Mouse (Mus musculus) limb, embryonic 10.5 days (tissue): ENCODE measurements at regions not wholly inside any gene's neighbourhood (a gene's known extent, or its start where the extent isn't known, plus 50 kb on each side); places are given as distances from the start of the nearest gene placed in this dataset.

Source experiments
- DNase-seq: peaks from one replicate; pipeline ENCODE4 v3.0.0-alpha.2; 2017; ENCODE audit warnings: low spot score
- H3K27ac ChIP-seq: fragments of 300-500 bp; sonication (generic); 2 replicates; pipeline ENCODE4 v1.5.1; 2016; ENCODE audit warnings: mild to moderate bottlenecking
- H3K27me3 ChIP-seq: fragments of 300-500 bp; sonication (generic); 2 replicates; pipeline ENCODE4 v1.6.1; 2016; ENCODE audit warnings: low read depth, mild to moderate bottlenecking; ENCODE audit not compliant: poor library complexity, severe bottlenecking
- H3K36me3 ChIP-seq: fragments of 300-500 bp; sonication (generic); 2 replicates; pipeline ENCODE4 v1.6.1; 2016; ENCODE audit warnings: mild to moderate bottlenecking, moderate library complexity
- H3K4me1 ChIP-seq: fragments of 300-500 bp; sonication (generic); 2 replicates; pipeline ENCODE4 v1.6.1; 2016
- H3K4me3 ChIP-seq: fragments of 300-500 bp; sonication (generic); 2 replicates; pipeline ENCODE4 v1.5.1; 2016; ENCODE audit warnings: mild to moderate bottlenecking, moderate library complexity
- H3K9me3 ChIP-seq: fragments of 300-500 bp; sonication (generic); replicated peaks from 2 replicates; pipeline ENCODE4 v1.6.1; 2016; ENCODE audit warnings: mild to moderate bottlenecking
- WGBS: fragments of 180-500 bp; shearing (Covaris S2); methylation state at CpG from one replicate; pipeline ENCODE4 v1.1.7; 2016; 5-methylcytosine and 5-hydroxymethylcytosine counted together

GRCm38 (mm10) chr1:186572651-186573050, 133.1 kb downstream of the Tgfb2 start:
- no peak overlapping the region for H3K27ac ChIP-seq
- WGBS: 89% methylated on average over 8 of the region's 8 CpGs
- no peaks in the 10 kb centered on the region for H3K27me3 ChIP-seq
- H3K4me3 ChIP-seq: no peak overlapping the region
- H3K9me3 ChIP-seq: no peaks in the 10 kb centered on the region
- H3K4me1 ChIP-seq: peaks cover 2% of the 10 kb centered on the region; the same call in 1 of the 2 replicates
- DNase-seq: no peak
- H3K36me3 ChIP-seq: no peaks in the 10 kb centered on the region

DNA sequence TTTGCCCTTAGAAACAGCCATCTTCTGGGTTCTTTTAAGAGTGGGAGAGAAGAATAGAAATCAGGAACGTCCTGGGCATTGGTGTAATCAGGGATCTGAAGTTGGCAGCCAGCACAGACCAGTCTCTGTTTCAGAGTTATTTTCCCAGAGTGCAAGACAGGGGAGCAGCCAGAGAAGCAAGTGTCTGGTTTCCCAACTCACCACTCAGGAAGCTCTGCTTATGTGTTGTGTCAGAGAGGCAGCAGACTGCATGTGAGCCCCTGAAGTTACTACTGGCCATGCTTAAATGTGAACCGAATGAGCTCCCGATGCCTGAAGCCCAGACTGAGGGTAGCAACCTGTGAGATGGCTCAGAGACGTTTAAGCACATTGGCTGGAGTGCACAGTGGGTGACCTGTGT, 133.7 kb downstream of the Tgfb2 start:
- 74% methylated on average over 4 of the region's 4 CpGs for WGBS
- H3K27me3 ChIP-seq: no peaks in the 10 kb centered on the region
- DNase-seq: no peak
- H3K27ac ChIP-seq: no peak overlapping the region
- H3K36me3 ChIP-seq: no peaks in the 10 kb centered on the region
- no peaks in the 10 kb centered on the region for H3K9me3 ChIP-seq
- H3K4me1 ChIP-seq: peaks cover 2% of the 10 kb centered on the region; the same call in 1 of the 2 replicates
- H3K4me3 ChIP-seq: no peak overlapping the region

- Histone ChIP-seq H3K27me3 (no peaks in the 10 kb centered on the region), H3K27ac (no peak overlapping the region), H3K4me1 (peaks cover 8% of the 10 kb centered on the region), H3K4me3 (no peak overlapping the region), H3K9me3 (no peaks in the 10 kb centered on the region), H3K36me3 (no peaks in the 10 kb centered on the region)
- WGBS: 88% methylated on average over 4 of the region's 4 CpGs
- no peak for DNase-seq
These were observed 137.3 kb downstream of the Tgfb2 start for GRCm38 (mm10) chr1:186568496-186568895.

- Histone ChIP-seq H3K27me3 (no peaks in the 10 kb centered on the region), H3K4me1 (peaks cover 8% of the 10 kb centered on the region), H3K36me3 (no peaks in the 10 kb centered on the region), H3K4me3 (no peak overlapping the region), H3K27ac (no peak overlapping the region), H3K9me3 (no peaks in the 10 kb centered on the region)
- WGBS: 78% methylated on average over 6 of the region's 6 CpGs
- DNase-seq: no peak
These were observed 137.7 kb downstream of the Tgfb2 start for GRCm38 (mm10) chr1:186568076-186568475.

GRCm38 (mm10) chr1:186567136-186567826, 138.5 kb downstream of the Tgfb2 start:
- Histone ChIP-seq H3K9me3 (no peaks in the 10 kb centered on the region), H3K4me1 (peaks cover 8% of the 10 kb centered on the region), H3K4me3 (no peak overlapping the region), H3K36me3 (no peaks in the 10 kb centered on the region), H3K27me3 (no peaks in the 10 kb centered on the region), H3K27ac (no peak overlapping the region)
- 38% methylated on average over 15 of the region's 15 CpGs for WGBS
- DNase-seq: no peak

DNA sequence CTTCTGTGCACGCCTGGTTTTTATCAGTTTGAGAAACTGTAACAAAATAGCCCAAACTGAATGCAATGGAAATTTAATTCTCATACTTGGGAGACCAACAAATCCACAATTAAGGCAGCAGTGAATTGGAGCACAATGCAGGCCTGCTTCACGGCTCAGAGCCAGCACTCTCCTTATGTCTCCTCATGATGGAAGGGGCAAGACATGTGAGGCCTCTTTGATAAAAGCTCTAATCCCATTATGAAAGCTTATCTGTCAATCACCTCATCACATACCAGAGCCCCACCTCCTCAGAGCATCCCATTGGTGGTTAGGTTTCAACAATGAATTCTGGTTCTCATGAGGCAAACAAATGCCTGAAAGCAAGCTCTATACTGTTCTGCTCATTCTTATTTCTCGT, 143.8 kb downstream of the Tgfb2 start:
- no peaks in the 10 kb centered on the region for H3K9me3 ChIP-seq
- H3K36me3 ChIP-seq: no peaks in the 10 kb centered on the region
- WGBS: 78% methylated on average over 3 of the region's 3 CpGs
- H3K27me3 ChIP-seq: no peaks in the 10 kb centered on the region
- H3K27ac ChIP-seq: no peak overlapping the region
- H3K4me1 ChIP-seq: peaks cover 6% of the 10 kb centered on the region
- no peak for DNase-seq
- no peak overlapping the region for H3K4me3 ChIP-seq

DNA sequence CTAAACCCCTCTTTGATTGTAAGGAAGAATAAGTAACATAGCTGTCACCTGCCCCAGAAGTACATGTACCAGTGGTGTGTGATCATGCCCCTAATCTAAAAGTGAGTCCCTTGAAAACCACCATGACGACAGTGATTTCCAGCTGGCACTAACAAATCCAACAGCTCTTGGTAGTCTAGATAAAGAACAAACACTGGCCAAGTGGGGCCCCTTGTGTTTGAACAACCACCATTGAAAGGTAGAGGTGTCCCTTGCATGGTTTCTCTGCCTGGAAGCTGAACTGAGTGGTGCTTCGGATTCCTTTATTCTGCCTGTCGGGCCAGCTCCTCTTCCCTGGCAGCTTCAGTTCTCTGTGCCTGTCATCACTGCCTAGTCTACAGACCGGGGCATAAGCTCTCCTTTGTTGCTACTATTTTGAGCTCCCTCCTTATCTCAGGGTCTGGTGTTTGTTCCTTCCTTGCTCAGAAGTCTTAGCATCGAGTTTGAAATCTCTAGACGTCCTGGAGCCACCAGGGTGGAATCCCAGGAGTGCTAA, 150.3 kb downstream of the Tgfb2 start:
- 59% methylated on average over 6 of the region's 6 CpGs for WGBS

GRCm38 (mm10) chr1:186554520-186555010, 151.2 kb downstream of the Tgfb2 start:
- WGBS: 68% methylated on average over 7 of the region's 7 CpGs
- Histone ChIP-seq H3K9me3 (no peaks in the 10 kb centered on the region), H3K36me3 (no peaks in the 10 kb centered on the region), H3K27me3 (no peaks in the 10 kb centered on the region), H3K4me1 (peaks cover 5% of the 10 kb centered on the region), H3K27ac (no peak overlapping the region), H3K4me3 (no peak overlapping the region)
- no peak for DNase-seq

More for the DNA sequence above, 150.3 kb downstream of the Tgfb2 start:
- H3K27ac ChIP-seq: no peak overlapping the region
- DNase-seq: no peak
- no peaks in the 10 kb centered on the region for H3K9me3 ChIP-seq
- no peak overlapping the region for H3K4me3 ChIP-seq
- H3K27me3 ChIP-seq: no peaks in the 10 kb centered on the region
- no peaks in the 10 kb centered on the region for H3K36me3 ChIP-seq
- H3K4me1 ChIP-seq: peaks cover 5% of the 10 kb centered on the region

DNA sequence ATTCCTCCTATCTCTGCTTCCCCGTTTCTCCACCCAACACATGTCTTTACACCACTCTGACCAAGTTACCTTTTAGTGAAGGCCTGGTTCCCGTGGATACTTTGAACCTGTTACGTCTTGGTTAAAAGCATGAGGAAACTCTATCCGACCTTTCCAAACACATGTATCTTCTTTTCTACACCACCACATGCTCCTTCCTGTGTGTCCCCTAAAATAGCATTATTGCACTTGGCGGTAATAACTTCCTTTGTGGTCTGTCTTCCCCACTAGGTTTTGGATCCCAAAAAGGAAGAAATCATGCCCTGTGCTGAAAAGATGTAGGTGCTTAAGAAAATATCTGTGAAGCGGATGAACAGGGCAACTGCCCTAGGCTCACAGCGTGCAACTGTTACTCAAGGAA, 153.1 kb downstream of the Tgfb2 start:
- Histone ChIP-seq H3K4me1 (peaks cover 5% of the 10 kb centered on the region), H3K9me3 (no peaks in the 10 kb centered on the region), H3K27me3 (no peaks in the 10 kb centered on the region), H3K27ac (no peak overlapping the region), H3K36me3 (no peaks in the 10 kb centered on the region), H3K4me3 (no peak overlapping the region)
- WGBS: 93% methylated on average over 7 of the region's 7 CpGs
- no peak for DNase-seq

DNA sequence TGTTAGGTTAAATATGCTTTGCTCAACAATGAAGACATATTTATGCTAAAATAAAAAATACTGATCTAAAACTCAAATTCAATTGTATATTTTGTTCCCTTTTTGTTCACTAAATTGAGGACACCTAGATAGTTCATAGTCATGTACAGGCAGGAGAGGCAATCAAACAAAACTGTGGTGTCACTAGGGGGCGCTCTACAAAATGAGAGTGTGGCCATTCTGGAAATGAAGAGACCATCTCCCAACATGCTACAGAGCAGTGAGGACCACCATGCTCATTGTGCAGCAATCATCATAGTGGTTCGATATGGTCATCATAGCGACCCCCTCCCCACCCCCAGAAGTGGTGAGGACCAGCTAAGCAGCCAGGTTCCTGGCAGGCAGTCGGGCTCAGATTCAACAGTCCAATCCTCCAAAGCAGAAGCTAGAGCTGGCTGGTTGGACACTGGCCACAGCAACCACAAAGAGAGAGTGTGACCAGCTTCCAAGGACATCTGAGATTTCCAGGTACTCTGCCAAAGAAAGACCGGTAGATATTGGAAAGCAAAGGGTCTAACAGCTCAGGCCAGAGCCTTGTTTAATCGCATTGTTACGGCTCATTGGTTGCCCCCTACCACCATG, 155.4 kb downstream of the Tgfb2 start:
- DNase-seq: no peak
- Histone ChIP-seq H3K4me3 (no peak overlapping the region), H3K27ac (no peak overlapping the region), H3K36me3 (no peaks in the 10 kb centered on the region), H3K9me3 (no peaks in the 10 kb centered on the region), H3K4me1 (peaks cover 11% of the 10 kb centered on the region), H3K27me3 (no peaks in the 10 kb centered on the region)
- 87% methylated on average over 7 of the region's 7 CpGs for WGBS

- no peaks in the 10 kb centered on the region for H3K36me3 ChIP-seq
- H3K27ac ChIP-seq: no peak overlapping the region
- WGBS: 95% methylated on average over 12 of the region's 12 CpGs
- no peaks in the 10 kb centered on the region for H3K27me3 ChIP-seq
- no peak overlapping the region for H3K4me3 ChIP-seq
- no peak for DNase-seq
- no peaks in the 10 kb centered on the region for H3K9me3 ChIP-seq
- 0 out of 2 replicates have a peak, but pooled peaks cover 6% of the 10 kb centered on the region for H3K4me1 ChIP-seq
These were observed 156.6 kb downstream of the Tgfb2 start for GRCm38 (mm10) chr1:186549207-186549606.

DNA sequence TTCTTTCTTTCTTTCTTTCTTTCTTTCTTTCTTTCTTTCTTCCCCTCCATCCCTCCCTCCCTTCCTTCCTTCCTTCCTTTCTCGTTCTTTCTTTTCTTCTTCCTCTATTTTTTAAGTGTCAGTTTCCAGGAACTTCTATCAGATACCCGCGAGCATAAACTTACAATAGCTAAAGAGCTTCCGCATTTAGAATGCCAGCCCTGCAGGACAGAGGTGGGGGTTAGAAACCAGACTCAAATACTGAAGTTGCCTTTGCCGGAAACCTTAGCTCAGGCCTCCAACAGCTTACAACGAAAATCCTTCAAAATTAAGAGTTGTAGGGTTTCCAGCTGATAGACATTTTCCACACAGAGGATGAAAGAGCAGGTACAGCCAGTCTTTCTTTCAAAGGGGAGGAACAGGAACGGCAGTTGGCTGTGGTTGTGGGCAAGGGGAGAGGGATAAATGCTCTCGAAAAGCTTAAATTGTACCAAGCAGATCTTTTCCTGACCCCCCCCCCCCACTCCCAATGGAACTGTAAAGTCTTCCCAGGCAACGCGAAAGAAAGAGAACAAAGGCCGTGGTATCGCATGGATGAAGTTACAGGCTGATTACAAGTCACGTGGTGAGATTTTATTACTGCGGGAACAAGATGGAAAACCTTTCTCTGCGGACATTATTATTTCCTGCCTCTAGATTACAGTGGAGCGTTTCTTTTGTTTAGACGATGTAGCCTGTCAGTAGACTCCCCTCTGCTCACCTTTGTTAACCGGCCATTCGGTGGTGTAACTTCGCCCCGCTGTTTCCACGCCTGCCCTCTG, 159.2 kb downstream of the Tgfb2 start:
- Histone ChIP-seq H3K36me3 (no peaks in the 10 kb centered on the region), H3K4me1 (0 out of 2 replicates have a peak, but pooled peaks cover 6% of the 10 kb centered on the region), H3K27ac (peak overlapping the region; percentile 42; the same call in 1 of the 2 replicates), H3K4me3 (no peak overlapping the region), H3K27me3 (no peaks in the 10 kb centered on the region), H3K9me3 (no peaks in the 10 kb centered on the region)
- DNase-seq: no peak
- whole genome bisulfite sequencing: 81% methylated on average over 22 of the region's 22 CpGs

DNA sequence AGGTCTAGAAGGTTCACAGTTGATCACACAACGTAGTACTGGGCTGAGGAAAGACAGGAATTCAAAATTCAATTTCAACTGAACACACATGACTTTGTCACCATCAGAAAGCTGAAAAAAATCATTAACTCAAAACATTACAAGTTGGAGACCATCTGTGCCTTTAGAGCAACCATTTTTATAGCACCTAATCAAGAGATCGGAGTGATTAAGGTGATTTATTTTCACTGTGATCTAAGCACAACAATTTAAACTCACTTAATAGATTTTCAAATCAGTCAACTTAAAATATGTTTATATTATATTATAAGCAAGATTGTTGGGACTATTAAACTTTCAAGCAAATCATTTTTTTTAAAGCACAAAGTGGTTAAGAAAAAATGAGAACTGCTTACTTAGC, 165.7 kb downstream of the Tgfb2 start:
- DNase-seq: no peak
- H3K27me3 ChIP-seq: no peaks in the 10 kb centered on the region
- H3K27ac ChIP-seq: no peak overlapping the region
- no peak overlapping the region for H3K4me3 ChIP-seq
- WGBS: 82% methylated on average over 2 of the region's 2 CpGs
- no peaks in the 10 kb centered on the region for H3K4me1 ChIP-seq
- no peaks in the 10 kb centered on the region for H3K9me3 ChIP-seq
- no peaks in the 10 kb centered on the region for H3K36me3 ChIP-seq
